Mouse (Mus musculus): ENCODE measurements around the gene Tle6.
A peak's percentile ranks its signal among the peaks of the same experiment; 100 is the strongest.
"Not testable (repeated sequence)": the region's sequence is repeated elsewhere in the genome, so short reads cannot be mapped to it uniquely, and the experiment has no call there.

Gene Tle6

GRCm38 (mm10) chr10:81600738-81601203 lies at the start of gene Tle6:
TSS of gene Tle6 (minus strand) at chr10:81601073.
- DNase-seq (ENCODE audit: low spot score) = peak; percentile 98

- DNase-seq (ENCODE audit: low spot score) = peak; percentile 97
Measured at GRCm38 (mm10) chr10:81648803-81649775, 48.2 kb upstream of the Tle6 start, which contains the start of gene Gm10778. TSS of gene Gm10778 (plus strand) at chr10:81649059.

- no peak for DNase-seq (ENCODE audit: low spot score)
Measured at GRCm38 (mm10) chr10:81646015-81646555, 45.2 kb upstream of the Tle6 start.

GRCm38 (mm10) chr10:81645391-81645790 lies 44.5 kb upstream of the Tle6 start:
- no peak for DNase-seq (ENCODE audit: low spot score)

- no peak for DNase-seq (ENCODE audit: low spot score)
Measured at GRCm38 (mm10) chr10:81644716-81645115, 43.8 kb upstream of the Tle6 start.

- no peak for DNase-seq (ENCODE audit: low spot score)
Measured at GRCm38 (mm10) chr10:81644162-81644561, 43.3 kb upstream of the Tle6 start.

GRCm38 (mm10) chr10:81643449-81644055 lies 42.7 kb upstream of the Tle6 start:
- peak; percentile 94 for DNase-seq (ENCODE audit: low spot score)

GRCm38 (mm10) chr10:81642648-81643448 lies 42.0 kb upstream of the Tle6 start:
- DNase-seq (ENCODE audit: low spot score) = no peak

GRCm38 (mm10) chr10:81641978-81642647 lies 41.2 kb upstream of the Tle6 start:
- DNase-seq (ENCODE audit: low spot score) = no peak

GRCm38 (mm10) chr10:81641566-81641965 lies 40.7 kb upstream of the Tle6 start:
- DNase-seq (ENCODE audit: low spot score) = no peak

GRCm38 (mm10) chr10:81640825-81641224 lies 40.0 kb upstream of the Tle6 start:
- not testable (repeated sequence) for DNase-seq (ENCODE audit: low spot score)

- DNase-seq (ENCODE audit: low spot score) = no peak
Measured at GRCm38 (mm10) chr10:81638101-81638500, 37.2 kb upstream of the Tle6 start.

GRCm38 (mm10) chr10:81636338-81636737 lies 35.5 kb upstream of the Tle6 start:
- no peak for DNase-seq (ENCODE audit: low spot score)

GRCm38 (mm10) chr10:81633253-81634099 lies 32.6 kb upstream of the Tle6 start:
- peak; percentile 88 for DNase-seq (ENCODE audit: low spot score)

- no peak for DNase-seq (ENCODE audit: low spot score)
Measured at GRCm38 (mm10) chr10:81628390-81628789, 27.5 kb upstream of the Tle6 start, which contains the start of gene Ankrd24. TSS of gene Ankrd24 (plus strand) at chr10:81628540.

GRCm38 (mm10) chr10:81627836-81628220 lies 27.0 kb upstream of the Tle6 start:
- DNase-seq (ENCODE audit: low spot score) = no peak

- DNase-seq (ENCODE audit: low spot score) = peak; percentile 93
Measured at GRCm38 (mm10) chr10:81626994-81627835, 26.3 kb upstream of the Tle6 start, which contains the start of gene Sirt6. TSS of gene Sirt6 (minus strand) at chr10:81627797.

- DNase-seq (ENCODE audit: low spot score) = no peak
Measured at GRCm38 (mm10) chr10:81626101-81626993, 25.5 kb upstream of the Tle6 start.

Measured in retina, embryonic 14.5 days (tissue).